Mouse (Mus musculus) mesoderm, embryonic 11.5 days (tissue): ENCODE data around the gene Ebf1.
A peak's percentile ranks its signal among the peaks of the same experiment; 100 is the strongest.

Experiments
- DNase-seq: peaks from one replicate; pipeline ENCODE4 v3.0.0-alpha.2; 2012; ENCODE audit warnings: low read depth, low spot score

Ebf1 gene

GRCm38 (mm10) chr11:44833351-44833996, 216.4 kb downstream of the Ebf1 start:
- DNase-seq = peak; percentile 55

DNA sequence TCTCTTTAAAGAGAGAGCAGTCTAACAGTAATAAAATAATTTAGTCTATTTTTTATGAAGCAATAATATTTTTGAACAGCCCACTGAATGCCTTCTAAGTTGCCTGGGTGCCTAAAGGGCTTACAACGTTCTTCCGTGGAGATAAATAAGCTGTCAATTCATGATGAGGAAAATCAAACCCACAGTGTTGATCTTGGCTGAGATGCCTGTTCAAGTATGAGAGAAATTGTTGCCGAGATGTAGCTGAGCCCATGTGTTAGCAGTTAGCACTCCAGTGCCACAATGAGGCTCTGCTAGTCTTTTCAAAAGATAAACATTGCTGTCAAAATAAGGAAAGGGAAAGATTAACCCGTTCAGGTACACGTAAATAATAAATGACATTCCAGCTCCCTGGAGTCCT, 218.0 kb downstream of the Ebf1 start:
- peak; percentile 59 for DNase-seq

DNA sequence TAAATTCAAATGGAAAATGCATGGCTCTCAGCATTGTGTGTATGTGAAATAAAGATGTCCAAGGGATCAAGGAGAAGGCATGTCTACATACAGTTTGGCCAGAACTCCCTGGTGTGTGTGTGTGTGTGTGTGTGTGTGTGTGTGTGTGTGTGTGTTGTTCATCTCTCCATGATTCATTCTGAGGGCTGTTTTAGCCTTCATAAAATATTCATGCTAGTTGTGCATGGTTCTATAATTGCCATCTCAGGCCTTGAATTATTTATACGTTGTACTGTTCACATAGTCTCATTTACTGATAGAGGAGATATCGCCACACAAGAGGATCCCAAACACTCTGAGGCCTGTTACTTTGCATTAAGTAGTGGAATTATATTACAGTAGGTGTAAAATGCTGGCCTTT, 220.5 kb downstream of the Ebf1 start:
- no peak for DNase-seq

GRCm38 (mm10) chr11:44841127-44842056, 224.3 kb downstream of the Ebf1 start:
- DNase-seq = peak; percentile 40

DNA sequence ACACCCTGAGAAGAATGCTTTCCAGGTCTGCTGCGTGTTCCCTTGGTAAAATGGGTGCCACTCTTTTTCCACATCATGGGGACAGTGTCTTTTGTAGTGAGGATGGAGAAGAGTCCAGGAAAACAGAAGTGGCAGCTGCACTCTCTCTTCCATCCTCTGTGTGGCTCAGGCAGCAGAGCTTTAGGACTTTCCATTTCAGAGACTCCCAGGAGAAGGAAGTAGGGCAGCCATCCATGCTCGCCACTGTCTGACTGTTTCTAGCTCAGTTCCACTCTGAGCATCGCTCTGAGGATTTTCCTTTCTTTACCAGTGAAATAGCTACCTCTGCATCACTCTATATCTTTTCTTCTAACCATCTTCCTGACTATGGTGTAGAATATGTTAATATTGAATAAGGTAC, 234.8 kb downstream of the Ebf1 start:
- DNase-seq = no peak

DNA sequence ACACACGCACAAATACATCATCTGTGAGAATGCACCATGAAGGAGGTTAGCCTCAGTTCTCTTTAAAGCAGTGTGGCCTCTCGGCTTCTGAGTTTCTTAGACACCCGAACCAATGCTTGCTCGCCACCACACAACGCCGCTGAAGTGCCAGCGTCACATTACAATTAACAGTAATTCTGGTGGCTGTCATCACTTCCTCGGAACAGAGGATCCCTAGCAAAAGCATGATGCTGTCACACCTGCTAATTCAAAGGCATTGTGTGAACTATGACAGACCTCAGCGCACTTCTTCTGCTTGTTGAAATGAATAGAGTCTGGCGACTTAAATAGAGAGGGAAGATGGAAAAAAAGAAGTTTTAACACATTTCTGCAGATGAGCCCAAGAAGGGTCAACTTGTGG, 235.8 kb downstream of the Ebf1 start:
- DNase-seq = no peak

- DNase-seq = no peak
Measured at GRCm38 (mm10) chr11:44854496-44854895, 237.4 kb downstream of the Ebf1 start.

DNA sequence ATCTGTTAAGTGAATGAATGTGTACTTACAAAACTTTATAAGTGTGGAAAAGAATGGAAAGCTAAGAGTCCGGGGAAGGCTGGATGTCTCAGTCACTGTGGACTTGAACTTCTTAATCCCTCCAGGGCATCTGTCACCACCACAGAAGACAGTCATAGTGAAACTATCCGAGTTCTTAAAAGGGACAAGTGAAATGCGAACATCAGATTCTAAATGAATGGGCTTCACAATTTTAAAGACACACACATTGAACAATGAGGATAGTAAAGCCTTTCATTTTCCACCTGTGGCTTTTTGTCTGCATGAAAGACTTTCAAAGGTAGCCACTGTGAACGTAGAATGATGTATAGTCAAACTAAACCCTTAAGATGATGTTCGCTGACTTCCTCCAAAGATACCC, 244.0 kb downstream of the Ebf1 start:
- DNase-seq = no peak

- DNase-seq = no peak
Measured at GRCm38 (mm10) chr11:44863910-44864309, 246.8 kb downstream of the Ebf1 start.

- DNase-seq = no peak
Measured at GRCm38 (mm10) chr11:44866476-44867149, 249.5 kb downstream of the Ebf1 start.

GRCm38 (mm10) chr11:44867433-44867832, 250.3 kb downstream of the Ebf1 start:
- DNase-seq = no peak

- no peak for DNase-seq
Measured at GRCm38 (mm10) chr11:44873876-44874275, 256.8 kb downstream of the Ebf1 start.

- DNase-seq = no peak
Measured at GRCm38 (mm10) chr11:44875171-44875570, 258.1 kb downstream of the Ebf1 start.

- DNase-seq = no peak
Measured at GRCm38 (mm10) chr11:44881056-44881683, 264.1 kb downstream of the Ebf1 start.

- DNase-seq = no peak
Measured at GRCm38 (mm10) chr11:44882476-44882970, 265.4 kb downstream of the Ebf1 start.

DNA sequence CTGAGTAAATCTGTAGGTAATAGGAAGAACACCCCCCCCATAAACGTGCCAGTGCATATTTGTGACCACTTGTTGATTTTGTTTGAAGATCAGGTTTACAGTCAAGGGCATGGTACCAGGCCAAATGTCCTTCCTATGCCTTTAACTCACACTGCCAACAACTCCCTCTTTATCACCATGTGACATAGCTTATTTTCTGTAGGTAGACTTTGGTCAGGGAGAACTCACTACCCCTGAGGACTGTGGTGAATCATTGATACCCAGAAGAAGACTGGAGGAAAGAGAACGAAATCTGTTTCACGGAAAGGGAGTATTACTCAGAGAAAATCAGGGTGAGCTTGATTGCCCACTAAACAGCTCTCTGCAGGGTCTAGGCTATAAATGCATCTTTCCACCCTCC, 267.2 kb downstream of the Ebf1 start:
- DNase-seq = no peak

DNA sequence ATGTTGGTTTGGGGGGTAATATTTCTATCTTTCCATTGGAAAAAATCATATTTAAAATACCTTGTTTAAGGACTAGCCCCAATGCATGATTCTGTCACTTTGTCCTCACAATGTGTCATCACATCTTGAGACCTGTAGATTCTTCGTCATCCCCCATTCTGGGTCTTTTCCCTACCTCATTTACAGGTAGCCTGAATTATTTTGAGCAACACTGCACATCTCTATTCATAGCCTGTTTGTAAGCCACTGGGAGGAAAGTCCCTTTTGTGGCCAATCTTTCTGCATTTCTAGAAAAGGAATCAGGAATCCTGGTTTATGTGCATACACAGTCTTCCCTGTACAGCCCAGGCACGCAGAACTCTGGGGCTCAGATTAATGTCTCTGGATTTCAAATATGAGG, 269.8 kb downstream of the Ebf1 start:
- no peak for DNase-seq

- no peak for DNase-seq
Measured at GRCm38 (mm10) chr11:44887691-44888090, 270.6 kb downstream of the Ebf1 start.

DNA sequence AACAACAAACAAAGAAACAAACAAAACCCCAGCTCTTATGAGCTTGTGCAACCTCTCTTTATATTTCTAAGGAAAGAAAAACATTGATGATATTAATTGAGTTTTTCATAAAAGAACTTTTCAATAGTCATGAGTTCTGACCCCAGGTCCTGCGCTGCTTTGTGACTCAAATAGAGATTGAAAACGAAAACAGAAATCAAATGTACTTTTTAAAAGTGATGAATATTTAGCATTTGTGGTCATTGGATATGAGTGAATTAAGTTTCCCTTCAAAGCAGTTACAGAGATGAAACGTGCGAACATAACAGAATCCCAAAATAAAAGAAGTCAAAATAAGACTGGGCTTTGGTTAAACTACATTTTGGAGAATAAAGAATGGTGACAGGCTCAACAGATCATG, 271.3 kb downstream of the Ebf1 start:
- DNase-seq = no peak

GRCm38 (mm10) chr11:44892814-44893521, 275.9 kb downstream of the Ebf1 start:
- DNase-seq = peak; percentile 43

GRCm38 (mm10) chr11:44893986-44894385, 276.9 kb downstream of the Ebf1 start:
- no peak for DNase-seq
